In genomic region chr2:163839519-163839918, GRCm38 (mm10) we compare ENCODE assay signal across 9 mouse cellular contexts. TPM values are rescaled to one million over a fixed set of nuclear protein-coding genes. Genes with fewer than 3 reads are reported as not detected.
DNase-seq lines count a peak whose midpoint lies in the region; ATAC-seq lines count a peak whose summit lies in the region.
"Had no signal": no experiment of that assay in that cellular context is flagged by ENCODE, and none has a peak within 500 bp of the region (broad histone marks: within the 10 kb centered on the region; RNA-seq: fewer than 3 reads in every experiment).

No protein-coding gene starts in this region.

- ATAC-seq in heart, embryonic 12.5 days (ENCODE audit: insufficient number of reproducible peaks, low FRiP score) = no peak
- no peak for ATAC-seq in granulocyte monocyte progenitor cell, adult 5-6 weeks (replicated peaks; ENCODE audit: poor library complexity, severe bottlenecking)

- H3K27ac ChIP-seq in heart, embryonic 12.5 days (ENCODE audit: poor library complexity, severe bottlenecking) = no peak overlapping the region

- H3K4me3 ChIP-seq in heart, embryonic 12.5 days = no peak overlapping the region

- H3K4me2 ChIP-seq in heart, embryonic 12.5 days = no peak overlapping the region

- 38% methylated on average over 6 of the region's 6 CpGs for WGBS in heart, embryonic 12.5 days

- peak; percentile 74 to 88 for DNase-seq in heart, adult 18-20 months
- DNase-seq in urinary bladder, postnatal 14 days (ENCODE audit: low spot score) = peak; percentile 39
- DNase-seq in urinary bladder, adult 2 months (ENCODE audit: low spot score) = no peak
- peak; percentile 63 for DNase-seq in kidney, postnatal 14 days
- DNase-seq in testis, postnatal 10 days (ENCODE audit: low spot score) = peak; percentile 84
- no peak for DNase-seq in embryo, embryonic 10.5 days (ENCODE audit: low spot score)

- H3K4me1 ChIP-seq in heart, embryonic 12.5 days (replicated peaks) = peaks cover 5% of the 10 kb centered on the region

- 0 out of 2 replicates have a peak, but pooled peaks cover 3% of the 10 kb centered on the region for H3K9me3 ChIP-seq in heart, embryonic 12.5 days (replicated peaks)

- no peak overlapping the region for H3K9ac ChIP-seq in heart, embryonic 12.5 days

- H3K27me3 ChIP-seq in heart, embryonic 12.5 days (replicated peaks) = peaks cover 10% of the 10 kb centered on the region

- H3K36me3 ChIP-seq in heart, embryonic 12.5 days = no peaks in the 10 kb centered on the region

RNA-seq across cellular contexts. Expression of gene Kcnk15, which starts 13.9 kb away (rescaled TPM):
- total RNA-seq in heart, adult 18-20 months (2021) = not detected
- not detected in 2 replicates for polyA plus RNA-seq in heart, embryonic 12.5 days (2016; fragmentation: Nextera tagmentation; extraction: Ambion mirVana)
- polyA plus RNA-seq in urinary bladder, adult 2 months (2012; rRNA removed) = not detected in 2 replicates
- not detected in 2 replicates for total RNA-seq in granulocyte monocyte progenitor cell, adult 5-6 weeks (2014; fragmentation: Nextera tagmentation)
- total RNA-seq in granulocyte monocyte progenitor cell, adult 5-6 weeks (2017) = not detected in 2 replicates
- polyA plus RNA-seq: intestine, embryonic 14.5 days had no signal

RNA-seq across cellular contexts. Expression of gene Ccn5, which starts 18.9 kb away (rescaled TPM):
- 1 to 10 TPM in 1 of 2 experiments, under 1 TPM in 1; 0.80 to 1.6 TPM for total RNA-seq in heart, adult 18-20 months (2021)
- polyA plus RNA-seq in heart, embryonic 12.5 days (2016; fragmentation: Nextera tagmentation; extraction: Ambion mirVana) = 0.14 and 0.26 TPM in 2 replicates
- polyA plus RNA-seq in urinary bladder, adult 2 months (2012; rRNA removed) = 9.2 and 11.2 TPM in 2 replicates
- total RNA-seq in granulocyte monocyte progenitor cell, adult 5-6 weeks (2014; fragmentation: Nextera tagmentation) = not detected in 2 replicates
- not detected in 2 replicates for total RNA-seq in granulocyte monocyte progenitor cell, adult 5-6 weeks (2017)

Comparison
In these comparisons a context has a peak if more than half of its experiments do, and no peak if none do; other contexts are left out.
1. DNase-seq: peak in heart, adult 18-20 months (2 of 2), urinary bladder, postnatal 14 days (single experiment), kidney, postnatal 14 days (single experiment) and testis, postnatal 10 days (single experiment); none in urinary bladder, adult 2 months (single experiment) and embryo, embryonic 10.5 days (single experiment).